Mouse (Mus musculus) layer of hippocampus, adult 18-20 months (tissue): Measurements from ENCODE around the gene Olfr370. TPM values are rescaled to one million over a fixed set of nuclear protein-coding genes. Genes with fewer than 3 reads are reported as not detected.
A peak's percentile ranks its signal among the peaks of the same experiment; 100 is the strongest.
"Not testable (repeated sequence)": the region's sequence is repeated elsewhere in the genome, so short reads cannot be mapped to it uniquely, and the experiment has no call there.

Source experiments
- DNase-seq, 2 experiments: peaks; one replicate each; pipeline ENCODE4 v3.0.0; 2022; ENCODE audit warnings: low spot score in 2 of 2
- long read RNA-seq: library from polyadenylated mRNA; stranded (forward); transcript quantifications from one replicate; pipeline ENCODE4 v2.0.0, GENCODE M21; 2021
- total RNA-seq, 2 experiments: library from RNA; stranded (reverse); gene quantifications; 2 replicates each; pipeline ENCODE4 v1.2.3; 2021

Gene Olfr370
- not detected for total RNA-seq
- long read RNA-seq = 0 reads

DNA sequence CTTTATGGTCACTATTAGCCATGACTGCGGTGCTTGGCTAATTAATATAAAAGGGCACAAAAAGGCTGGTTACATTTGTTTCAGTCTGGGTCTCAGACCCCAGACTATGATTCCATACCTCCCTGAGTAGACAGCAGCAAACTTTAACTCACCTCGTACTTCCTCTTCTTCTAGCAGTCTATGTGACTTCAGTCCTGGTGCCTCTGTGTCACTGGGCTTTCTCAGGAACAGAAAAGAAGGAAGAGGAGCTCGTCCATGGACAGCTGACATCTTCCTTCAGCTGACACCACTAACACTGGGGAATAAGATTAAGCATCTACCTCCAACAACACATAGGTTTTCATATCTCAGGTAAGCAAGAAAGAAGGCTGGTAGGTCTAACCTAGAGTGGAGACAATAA lies at the start of gene Olfr370:
Gene Olfr370 (plus strand): TSS at position 45 of the 400 bp plus-strand sequence.
- no peak for DNase-seq

DNA sequence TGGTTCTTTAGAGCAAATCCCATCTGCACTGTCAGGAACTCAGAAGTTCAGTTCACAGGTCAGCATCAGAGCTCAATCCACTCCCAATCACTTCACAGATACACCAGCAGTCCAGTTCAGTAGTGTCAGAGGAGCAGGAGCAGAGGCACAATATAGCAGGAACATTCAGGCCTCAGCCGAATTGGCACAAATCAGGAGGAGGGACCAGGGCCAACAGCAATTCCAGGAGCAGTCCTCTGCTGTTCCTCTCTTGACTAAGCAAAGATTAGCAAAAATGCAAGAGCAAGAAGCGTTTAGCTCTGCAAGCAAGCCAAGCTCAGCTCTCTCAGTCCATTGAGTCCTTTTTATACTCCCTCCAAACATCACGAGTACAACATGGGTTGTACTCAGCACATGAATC lies 23.9 kb upstream of the Olfr370 start:
- no peak for DNase-seq

DNA sequence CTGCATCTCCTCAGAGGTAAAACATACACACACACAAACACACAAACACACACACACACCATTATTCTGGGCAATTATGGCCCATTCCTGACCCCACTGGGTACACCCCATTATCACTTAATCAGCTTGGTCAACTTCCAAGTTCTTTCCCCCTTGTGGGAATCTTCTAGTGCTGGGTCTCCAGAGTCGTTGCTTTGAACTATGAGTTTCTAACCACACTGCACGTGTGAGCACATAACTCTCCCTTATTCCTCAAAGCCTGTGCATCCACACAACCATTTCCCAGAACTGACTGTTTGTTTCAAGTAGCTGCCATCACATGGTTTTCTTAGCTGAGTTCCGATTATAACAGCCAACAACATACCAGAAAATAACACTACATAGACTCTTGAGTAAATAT lies 15.1 kb upstream of the Olfr370 start:
- DNase-seq = no peak

DNA sequence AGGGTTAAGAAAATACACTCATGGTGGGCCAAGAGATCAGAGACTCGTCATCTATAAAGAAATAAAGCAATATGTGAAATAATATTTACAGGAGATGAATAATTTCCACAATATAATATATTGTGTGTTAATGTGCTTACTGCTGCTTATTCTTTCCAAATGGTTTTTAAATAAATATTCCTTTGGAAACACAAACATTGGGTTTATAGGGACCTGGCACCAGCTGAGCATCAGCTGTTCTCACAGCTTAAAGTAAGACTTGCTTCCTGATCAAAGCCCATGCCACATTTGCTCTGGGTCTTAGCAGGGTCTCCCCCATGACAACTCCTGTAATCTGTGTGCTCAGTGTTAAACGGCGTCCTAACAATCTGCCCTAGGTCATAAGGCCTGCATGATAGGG lies 14.7 kb upstream of the Olfr370 start:
- DNase-seq = not testable (repeated sequence)

DNA sequence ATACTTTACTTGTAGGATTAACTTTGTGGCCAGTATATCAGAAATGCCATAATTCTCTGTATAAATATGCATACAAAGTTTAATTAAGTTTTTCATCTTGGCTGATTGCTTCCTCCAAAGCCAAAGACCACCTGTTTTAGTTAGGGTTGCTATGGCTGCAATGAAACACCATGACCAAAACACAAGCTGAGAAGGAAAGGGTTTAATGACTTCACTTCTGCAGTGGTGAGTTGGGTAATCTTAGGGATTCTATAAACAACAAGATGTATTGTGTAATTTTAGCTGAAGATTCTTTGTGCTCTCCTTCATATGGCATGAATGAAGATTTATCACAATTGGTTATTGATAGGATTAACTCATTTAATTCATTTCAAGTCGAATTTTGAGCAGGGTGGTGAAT lies 14.3 kb upstream of the Olfr370 start:
- DNase-seq = no peak

DNA sequence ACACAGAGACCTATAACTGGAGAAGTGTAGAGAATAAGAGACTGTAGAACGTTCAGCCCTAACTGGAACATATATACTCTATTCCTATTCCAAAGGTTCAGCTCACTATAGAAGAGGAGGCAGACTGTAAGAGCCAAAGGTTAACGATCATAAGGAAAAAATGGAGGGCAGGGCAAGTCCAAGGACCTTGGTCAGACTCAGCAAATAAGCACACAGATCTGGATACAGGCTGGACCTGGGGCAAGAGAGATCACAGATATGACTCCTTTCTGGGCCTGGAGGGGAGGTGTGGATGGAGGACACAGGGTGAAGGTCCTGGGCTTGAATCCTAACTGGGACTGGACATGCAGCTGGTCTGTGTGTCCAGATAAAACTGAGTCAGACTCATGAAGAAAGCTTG lies 778 bp upstream of the Olfr370 start:
- no peak for DNase-seq

DNA sequence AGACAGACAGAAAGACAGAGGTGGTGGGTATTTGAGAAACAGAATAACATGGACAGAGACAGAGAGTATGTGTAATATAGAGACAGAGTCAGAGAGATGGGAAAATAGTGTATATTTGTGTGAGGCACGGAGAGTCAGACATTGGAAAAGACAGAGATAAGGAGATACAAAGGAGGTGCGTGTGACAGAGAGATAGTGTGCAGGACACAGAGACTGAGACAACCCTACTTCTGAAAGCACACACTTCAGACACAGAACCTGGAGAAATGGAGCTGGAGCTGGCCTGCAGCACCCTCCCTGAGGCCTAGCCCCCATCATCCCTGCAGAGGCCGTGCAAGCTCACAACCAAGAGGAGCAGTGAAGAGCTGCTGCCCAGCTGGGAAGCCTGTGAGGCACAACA lies 27.1 kb downstream of the Olfr370 start:
- no peak for DNase-seq

DNA sequence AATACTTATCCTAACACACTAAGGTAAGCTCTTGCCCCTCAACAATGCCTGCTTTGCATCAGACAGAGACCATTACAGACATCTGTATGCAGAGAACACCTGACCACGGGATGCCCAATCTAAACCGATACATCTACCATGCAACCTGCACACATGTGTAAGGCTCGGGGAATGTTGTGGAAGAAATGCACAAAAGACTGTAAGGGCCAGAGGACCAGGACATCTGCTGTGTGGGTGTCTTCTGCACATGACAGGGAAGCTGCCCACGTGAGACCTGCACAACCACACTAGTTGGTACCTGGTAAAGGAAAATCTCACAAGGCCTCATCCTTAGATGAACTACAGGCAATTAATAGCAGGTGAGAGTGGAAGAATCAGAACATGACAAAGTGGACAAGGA lies 27.7 kb downstream of the Olfr370 start:
- DNase-seq = no peak

DNA sequence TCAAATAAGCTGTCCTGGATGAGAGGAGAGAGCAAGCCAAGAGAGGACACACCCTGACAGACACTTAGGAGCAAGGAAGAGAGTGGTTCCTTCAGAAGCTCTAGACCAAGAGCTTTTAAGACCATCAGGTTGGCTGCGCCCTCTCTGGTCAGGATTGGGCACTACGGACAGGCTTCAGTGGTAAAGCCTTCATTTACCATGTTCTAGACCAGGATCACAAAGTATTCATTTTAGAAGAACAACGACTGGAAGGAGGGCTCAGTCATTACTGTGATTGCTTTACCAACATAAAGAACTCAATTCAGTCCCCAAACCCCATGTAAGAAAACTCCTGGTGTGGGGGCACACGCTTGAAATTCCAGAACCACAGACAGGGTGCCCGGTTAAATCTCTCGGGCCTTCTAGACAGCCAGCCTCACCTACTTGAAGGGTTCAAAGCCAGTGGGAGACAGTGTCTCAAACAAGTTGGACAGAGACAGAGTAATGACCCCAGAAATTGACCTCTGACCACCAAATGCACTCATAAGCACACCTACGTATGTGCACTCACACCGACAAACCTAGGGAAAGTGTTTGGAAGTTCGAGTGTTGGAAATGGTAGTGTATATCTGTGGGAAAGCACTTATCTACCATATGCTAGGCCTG lies 30.3 kb downstream of the Olfr370 start:
- DNase-seq = peak in 1 of 2 experiments; percentile 8

DNA sequence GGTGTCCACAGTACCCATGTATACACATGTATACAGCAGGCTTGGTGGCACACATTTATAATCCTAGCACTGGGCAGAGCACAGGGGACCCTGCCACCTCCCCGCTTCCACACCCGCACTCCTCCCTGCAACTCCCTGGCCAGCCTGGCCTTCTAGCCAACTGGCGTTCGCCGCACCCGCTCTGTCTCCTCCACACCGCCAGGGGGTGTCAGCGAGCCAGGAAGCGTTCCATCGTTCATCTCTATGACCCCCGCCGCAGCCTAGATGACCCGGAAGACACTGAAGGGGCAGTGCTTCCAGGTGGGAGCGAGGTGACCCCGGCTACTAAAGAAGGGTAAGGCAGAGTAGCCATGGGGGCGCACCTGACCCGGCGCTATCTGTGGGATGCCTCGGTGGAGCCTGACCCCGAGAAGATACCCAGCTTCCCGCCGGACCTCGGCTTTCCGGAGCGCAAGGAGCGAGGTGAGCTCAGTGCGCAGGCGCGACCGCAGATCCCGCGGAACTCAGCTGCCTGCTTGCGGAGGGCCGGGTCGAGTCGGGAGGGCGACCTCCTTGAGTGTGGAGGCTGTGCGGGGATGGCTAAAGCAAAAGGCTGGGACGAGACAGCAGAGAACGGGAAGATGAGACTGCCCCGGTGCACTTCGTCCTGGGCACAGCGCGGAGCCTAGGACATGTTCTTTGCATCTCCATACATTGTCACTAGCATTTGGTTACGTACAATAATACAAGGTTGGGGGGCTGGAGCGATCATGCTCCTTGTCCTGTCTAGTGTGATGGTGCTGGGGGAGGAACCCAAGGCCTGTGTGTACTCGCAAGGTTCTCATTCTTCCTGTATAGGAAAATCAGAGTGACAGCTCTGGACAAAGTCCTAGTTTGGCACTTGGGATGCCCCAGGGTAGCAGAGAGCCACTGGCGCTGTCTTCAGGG lies 31.2 kb downstream of the Olfr370 start, which contains the start of gene Ndufb7:
Gene Ndufb7 (plus strand): TSS at position 203 of the 927 bp plus-strand sequence.
- peak; percentile 93 to 97 for DNase-seq

DNA sequence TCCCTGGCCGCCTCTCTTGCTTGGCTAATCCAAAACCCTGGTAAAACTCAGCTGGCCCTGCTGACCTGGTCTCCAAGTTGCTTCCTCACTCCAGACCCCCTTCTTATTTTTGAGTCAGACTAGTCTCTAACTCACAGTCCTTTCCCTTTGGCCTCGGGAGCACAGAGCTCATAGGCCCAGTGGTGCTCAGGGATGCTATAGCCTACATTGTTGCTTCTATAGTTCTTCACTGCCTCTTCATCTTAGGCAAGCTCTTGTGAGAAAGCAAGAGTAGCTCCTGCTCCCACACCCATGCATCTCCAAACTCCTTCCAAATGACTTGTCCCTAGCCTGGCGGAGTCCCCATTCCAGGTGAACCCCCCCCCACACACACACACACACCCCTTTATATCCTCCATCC lies 32.1 kb downstream of the Olfr370 start:
- DNase-seq = peak in 1 of 2 experiments; percentile 6

DNA sequence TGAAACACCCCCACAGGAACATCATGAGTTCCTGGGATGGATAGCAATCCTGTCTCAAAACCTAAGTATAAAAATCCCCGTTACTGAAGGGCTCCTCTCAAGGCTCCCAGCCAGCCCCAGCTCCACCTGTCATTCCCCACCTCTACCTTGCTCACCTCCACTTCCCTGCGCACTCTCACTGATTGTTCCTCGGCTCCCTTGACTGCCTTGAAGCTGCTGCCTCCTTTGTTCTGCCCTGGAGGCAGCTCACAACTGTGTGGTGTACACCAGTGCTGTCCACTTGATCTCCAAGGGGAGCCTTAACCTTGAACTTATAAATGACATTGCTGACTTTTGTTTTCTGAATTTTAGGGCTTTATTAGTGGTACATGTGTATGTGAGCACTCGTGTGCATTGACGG lies 32.5 kb downstream of the Olfr370 start:
- DNase-seq = no peak

DNA sequence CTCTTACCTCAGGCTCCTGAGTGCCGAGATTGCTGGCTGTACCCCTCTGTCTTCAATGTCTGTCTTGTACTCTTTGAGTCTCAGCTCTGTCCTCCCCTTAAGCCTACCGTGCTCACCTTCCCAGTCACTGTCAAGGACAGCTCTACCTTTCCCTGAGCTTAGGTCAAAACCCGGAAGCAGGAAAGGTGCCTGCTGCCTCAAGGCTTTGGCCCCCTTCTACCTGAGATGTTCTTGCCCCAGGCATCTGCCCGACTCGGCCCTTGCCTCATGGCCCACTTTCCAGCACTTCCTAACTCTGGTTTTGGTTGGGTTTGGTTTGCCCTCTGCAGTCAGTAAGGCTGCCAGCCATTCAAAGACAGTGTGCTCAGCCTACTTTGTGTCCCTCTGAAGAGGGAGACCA lies 33.2 kb downstream of the Olfr370 start:
- no peak for DNase-seq

DNA sequence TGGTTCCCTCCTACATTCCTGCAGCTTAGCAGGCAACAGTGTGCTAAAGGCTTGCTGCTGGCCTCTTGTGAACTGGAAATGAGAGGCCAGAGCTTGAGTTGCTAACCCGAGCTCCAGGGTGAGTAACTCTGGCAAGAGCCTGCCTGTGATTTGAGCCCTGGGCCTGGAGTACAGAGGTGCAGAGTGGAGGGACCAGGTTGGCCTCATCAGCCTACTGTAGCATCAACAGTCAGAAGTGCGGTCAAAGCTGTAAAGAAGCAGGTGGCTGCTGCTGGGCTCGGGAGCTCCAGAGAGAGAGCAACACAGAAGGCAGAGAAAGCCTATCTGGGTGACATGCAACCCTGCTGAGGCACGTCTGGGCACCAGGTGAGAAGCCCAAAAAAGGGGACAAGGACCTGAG lies 33.6 kb downstream of the Olfr370 start:
- peak in 1 of 2 experiments; percentile 4 for DNase-seq

DNA sequence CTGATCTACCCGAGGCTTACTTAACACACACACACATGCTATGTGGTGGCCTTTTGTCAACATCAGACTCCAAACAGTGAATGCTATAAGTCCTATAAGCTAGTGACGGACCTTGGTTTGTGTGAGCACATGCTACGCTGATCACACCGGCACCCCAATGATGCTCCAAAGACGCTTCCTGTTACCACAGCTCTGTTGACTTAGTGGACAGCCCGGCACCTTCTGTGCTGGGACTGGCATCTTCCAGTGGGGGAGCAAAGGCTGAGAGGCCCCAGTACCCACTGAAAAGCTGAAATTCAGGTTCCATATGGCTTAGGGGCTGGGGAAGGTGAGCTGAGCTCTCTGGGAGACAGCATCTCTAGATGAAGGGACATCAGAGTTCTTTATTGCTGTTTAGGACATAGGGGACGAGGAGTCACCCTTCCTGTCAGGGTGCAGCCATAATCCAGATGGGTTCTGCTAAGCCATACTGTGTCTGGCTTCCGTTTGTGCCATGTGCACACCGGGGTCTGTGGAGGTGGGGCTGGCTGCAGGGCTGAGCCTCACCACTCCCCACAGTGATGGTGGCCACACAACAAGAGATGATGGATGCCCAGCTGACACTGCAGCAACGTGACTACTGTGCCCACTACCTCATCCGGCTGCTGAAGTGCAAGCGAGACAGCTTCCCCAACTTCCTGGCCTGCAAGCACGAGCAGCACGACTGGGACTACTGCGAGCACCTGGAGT lies 34.9 kb downstream of the Olfr370 start:
- DNase-seq = no peak

DNA sequence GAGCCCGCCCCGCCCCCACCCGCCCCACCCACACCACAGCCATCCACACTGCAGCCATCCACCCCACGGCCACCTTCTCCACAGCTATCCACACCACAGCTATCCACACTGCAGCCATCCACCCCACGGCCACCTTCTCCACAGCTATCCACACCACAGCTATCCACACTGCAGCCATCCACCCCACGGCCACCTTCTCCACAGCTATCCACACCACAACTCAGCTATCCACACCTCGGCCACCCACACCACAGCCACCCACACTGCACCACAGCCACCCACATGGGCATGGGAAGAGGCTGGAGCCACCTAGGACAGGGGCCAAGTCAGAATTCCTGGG lies 35.4 kb downstream of the Olfr370 start:
- DNase-seq = not testable (repeated sequence)

DNA sequence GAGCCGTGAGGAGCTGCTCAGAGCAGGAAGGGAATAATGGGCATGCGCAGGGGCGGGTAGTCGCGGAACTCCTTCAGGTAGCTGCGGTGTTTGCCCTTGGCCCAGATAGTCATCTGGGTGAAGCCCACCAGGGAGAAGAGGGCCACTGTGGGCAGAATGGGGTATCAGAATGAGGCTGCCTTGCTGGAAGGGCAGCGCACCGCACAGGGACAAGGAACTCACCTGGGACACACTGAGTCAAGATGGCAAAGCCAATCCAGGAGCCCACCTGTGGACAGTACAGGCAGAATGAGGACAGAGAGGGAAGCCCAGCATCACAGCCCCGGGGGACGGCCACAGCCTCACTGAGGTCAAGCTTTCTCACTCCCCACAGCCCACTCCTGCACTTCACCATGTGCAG lies 36.2 kb downstream of the Olfr370 start:
- no peak for DNase-seq

DNA sequence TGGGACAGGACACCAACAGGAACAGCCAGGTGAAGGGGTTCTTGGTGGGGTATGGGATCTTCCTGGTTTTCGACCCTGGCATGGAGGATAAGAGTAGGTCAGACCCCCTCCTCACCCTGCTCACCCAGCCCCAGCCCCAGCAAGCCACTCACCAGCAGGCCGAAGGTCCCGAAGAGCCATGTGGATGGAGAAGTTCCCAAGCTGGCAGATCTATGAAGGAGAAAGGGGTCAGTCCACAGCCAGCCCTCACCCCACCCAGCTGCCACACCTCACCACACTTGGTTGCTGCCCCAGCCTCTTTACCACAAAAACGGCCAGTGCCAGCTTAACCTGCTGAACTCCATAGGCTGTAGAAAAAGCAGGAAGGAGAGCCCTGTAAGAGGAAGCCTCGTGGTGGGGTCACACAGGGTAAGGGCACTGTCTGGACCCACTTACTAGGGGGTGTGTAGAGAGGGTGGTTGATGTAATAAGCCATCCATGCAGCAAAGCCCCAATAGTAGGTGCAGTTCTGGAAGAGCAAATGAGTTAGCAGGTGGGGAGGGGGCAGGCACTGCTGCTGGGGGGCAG lies 36.7 kb downstream of the Olfr370 start:
- DNase-seq = no peak

DNA sequence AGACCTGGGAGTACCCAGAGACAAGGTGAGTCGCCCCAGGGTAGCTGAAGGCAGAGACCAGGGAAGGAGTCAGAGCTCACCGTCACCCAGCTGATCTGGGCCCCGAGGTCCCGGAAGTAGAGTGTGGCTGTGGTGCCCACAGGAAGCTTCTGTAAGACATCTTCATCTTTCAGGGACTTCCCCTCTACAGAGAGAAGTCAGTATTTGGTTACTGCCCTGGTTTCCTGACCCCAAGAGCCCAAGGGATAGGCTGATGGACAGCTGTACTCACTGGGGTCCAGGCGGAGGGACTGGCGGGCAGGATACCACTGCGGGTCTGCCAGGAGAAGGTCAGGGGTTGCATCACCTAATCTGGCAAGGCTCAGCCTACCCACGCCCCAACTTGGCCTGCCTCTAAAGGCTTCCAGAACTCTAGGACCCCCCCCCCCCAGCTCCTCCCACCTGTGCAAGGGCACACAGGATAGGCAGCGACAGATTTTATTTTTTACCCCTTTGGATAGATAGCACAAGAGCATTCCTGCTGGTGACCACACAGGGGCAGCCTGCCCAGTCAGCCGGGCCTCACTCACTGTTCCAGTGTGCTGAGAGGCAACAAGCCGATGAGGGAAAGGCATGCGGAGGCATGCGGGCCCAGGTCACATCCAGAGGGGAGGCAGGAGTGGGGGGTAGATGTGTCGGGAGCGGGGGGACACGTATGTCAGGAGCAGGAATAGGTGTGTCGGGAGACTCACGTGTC lies 37.7 kb downstream of the Olfr370 start:
- DNase-seq = peak in 1 of 2 experiments; percentile 20

DNA sequence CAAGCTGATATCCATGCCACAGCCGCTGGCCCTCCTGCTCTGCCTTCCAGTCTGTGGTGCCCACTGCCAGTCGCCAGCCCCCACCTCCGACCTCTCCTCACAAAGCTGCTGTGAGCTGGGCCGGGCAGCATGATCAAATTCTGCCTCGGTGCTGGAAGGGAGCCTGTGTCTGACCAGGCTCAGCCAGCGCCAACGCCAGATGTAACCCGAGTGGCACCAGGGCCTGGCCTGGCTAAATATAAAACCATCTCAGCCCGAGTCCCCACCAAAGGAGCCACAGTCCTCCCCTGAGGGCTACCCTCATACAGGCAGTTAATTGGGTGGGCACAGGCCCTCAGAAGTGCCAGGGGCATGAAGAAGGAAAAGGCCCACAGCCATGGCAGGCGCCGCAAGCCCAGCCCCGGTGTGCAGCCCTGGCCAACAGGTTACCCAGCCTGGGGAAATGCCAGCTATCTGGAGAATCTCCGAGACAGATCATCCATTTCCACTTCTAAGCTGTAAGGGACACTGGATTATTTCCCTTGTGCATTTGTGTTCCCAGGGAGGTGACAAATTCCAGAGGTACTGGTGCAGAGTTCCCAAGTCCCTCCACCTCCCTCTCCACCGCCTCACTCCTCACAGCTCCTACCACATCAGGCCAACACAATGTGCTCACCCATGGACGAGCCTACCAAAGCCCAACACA lies 39.2 kb downstream of the Olfr370 start:
- DNase-seq = peak in 1 of 2 experiments; percentile 9
